Mouse (Mus musculus): ENCODE measurements at regions not wholly inside any gene's neighbourhood (a gene's known extent, or its start where the extent isn't known, plus 50 kb on each side); places are given as distances from the start of the nearest gene placed in this dataset.

DNA sequence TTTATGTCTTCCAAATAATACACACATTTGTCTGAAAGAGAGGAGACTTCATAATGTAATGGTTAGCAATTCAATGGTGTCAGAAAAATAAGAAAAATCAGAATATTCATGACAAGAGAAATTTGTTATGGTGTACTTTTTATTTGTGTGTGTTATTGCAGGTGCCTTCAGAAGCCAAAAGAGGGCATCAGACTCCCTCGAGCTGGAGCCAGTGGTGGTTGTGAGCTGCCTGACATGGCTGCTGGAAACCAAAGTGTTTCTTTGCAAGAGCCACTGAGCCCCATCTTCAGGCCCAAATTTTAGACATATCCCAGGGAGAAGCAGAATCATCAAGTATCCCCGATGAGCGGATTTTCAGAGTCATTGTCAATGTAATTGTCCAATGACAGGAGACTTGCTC, 81.9 kb downstream of the Tm2d3 start:
- DNase-seq (ENCODE audit: low spot score): no peak

DNA sequence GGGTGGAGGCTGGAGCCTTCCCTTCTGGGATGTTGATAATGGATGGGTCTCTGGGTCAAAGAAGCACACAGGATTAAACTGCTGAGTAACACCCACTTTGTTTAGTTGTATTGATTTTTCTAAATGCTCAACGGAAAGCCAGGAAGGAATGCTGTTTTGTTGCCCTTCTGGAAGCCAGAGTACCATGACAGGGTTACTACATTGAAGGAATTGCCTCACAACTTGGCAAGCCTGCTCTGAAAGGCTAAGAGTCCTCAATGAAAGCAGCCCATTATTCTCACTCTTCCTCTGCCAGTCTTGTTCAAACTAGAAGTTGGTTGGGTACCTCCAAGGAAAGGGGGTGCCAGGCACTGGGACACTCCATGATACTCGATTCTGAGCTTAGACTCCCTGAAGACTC, 83.0 kb downstream of the Tm2d3 start:
- no peak for DNase-seq (ENCODE audit: low spot score)

DNA sequence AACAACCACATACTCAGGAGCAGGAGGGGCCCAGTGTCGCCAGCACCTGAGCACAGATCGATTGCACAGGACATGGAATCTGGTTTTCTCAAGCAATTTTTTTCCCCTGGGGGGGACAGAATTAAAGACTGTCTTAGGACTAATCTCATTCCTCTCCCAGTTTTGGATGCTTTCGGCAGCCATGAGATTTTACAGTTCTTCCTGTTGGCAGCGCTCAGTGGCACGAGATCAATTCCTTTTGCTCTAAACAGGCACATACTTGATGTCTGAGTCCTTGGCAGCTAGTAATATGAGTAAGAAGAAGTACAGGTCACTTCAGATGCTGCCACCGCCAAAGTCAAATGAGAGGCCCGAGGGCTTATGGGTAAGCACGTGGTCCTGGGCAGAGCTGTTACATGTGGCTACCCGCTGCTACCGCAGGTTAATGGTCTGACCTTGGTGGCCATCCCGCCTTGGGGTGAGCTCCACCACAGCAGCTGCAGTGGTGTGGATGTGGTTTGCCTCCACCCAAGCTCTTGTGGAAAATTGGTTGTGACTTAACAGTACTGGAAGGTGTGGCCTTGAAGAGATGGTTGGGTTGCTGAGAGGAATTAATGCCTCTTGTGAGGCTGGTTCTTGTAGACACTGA, 83.5 kb downstream of the Tm2d3 start:
- no peak for DNase-seq (ENCODE audit: low spot score)

DNA sequence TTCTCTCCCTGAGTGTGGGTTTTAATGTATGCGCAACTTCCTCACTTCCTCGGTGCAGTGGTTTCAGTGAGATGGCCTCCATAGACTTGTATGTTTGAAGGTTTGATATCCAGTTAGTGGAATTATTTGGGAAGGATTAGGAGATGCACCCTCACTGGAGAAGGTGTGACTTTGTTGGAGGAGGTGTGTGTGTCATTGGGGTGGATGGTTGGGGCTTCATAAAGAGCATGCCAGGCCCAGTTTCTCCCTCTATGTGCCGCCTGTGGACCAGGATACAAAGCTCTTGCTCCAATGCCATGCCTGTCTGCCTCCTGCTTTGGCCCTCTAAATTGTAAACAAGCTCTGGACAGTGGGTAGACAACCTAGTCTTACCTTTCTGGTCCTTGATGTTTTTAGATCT, 84.0 kb downstream of the Tm2d3 start:
- DNase-seq (ENCODE audit: low spot score): no peak

DNA sequence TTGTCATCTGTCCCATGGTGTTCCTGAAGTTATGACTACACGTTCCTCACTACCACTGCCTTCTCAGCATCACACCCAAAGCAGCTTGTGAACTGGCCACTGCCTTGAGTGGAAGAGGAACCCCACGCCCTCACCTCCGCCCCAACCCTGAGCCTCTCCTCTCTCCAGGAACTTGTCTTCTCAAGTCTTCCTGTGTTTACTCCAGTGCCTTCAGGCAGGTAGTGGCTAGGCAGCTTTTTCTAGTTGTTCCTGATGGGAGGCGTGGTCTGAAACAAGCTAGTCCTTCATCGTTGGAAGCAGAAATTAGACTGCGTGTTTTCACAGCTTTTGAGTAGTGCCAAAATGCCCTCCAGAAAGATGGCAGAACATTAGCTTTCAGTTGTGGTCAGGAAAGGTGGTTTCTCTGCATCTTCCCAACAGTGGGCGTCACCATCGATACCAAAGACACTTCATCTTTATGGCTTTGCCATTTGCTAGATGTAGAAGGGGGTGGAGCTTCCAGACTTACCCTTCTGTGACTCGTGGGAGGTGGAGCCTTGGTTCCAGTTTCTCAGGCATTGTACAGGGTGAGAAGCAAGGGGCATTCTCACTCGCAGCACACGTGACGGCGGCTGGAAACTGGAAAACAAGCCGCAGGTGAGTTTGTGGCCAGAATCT, 81.7 kb upstream of the Pcsk6 start:
- no peak for DNase-seq (ENCODE audit: low spot score)

DNA sequence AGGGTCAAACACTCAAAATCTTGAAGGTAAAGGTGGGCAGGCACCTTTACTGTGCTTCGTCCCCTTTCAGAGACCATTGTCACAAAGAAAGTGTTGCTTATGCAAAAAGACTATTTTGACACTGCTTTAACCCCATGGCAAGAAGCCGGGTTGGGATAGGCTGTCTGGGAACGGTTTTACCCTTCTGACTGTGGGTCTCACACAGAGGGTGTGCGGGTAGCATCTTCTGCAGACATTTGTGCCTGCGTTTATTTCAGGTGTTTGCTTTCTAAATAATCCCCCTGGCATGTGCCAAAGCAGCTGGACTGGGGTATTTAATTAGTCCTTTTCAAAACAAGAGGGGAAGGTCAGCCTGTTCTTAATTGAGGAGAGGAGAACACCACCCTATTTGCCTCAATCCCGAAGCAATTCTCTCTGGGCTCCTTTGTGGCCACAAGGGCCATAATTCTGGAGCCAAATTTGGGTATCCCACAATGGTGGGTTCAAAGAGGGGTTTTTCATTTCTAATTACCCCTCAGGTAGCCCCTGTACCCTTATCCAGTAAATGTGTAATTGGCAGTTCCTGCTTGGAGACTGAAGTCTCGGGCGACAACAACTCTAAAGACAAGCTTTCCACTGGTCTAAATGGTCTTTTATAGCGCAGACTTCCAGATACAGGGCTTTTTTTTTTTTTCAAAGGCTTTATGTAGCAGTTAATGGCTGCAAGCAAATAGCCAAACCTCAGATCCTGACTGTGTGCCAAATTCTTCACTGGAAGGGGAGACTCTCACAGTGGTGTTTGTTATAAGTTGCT, 80.8 kb upstream of the Pcsk6 start:
- no peak for DNase-seq (ENCODE audit: low spot score)

DNA sequence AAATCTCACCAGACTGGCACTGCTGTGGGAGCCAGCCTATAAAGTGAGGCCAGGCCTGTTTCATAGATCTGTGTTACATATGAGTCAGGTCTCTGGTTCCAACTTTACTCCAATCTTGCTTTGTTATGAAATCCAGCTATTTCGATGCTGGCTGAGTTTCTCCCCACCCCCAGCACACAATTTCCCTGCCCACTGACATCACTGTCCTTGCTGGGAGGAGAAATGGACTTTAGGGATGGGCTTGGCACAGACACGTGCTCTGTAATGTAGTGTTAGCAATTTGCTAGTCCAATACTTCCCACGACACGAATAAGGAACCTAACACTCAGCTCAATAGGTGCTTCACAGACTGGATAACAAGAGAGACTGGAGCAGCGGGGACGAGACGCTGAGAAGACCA, 79.5 kb upstream of the Pcsk6 start:
- DNase-seq (ENCODE audit: low spot score): no peak

DNA sequence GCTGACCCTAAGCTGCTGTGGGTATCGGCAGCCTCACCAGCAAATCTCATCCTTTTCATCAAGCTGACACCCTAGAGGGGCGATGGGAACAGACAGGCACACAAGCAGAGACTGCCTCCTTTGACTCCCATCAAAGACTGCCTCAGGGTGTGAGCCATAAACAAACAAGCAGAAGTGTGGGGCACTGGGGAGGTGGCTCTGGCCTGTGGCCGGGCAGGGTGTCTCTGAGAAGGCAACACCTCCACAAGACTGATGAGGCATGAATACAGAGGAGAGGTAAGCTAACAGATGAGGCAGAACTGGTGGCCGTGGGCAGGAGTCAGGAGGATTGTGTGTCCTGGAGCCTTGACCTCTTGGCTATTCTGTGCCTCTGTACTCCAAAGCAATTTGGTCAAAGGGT, 77.8 kb upstream of the Pcsk6 start:
- no peak for DNase-seq (ENCODE audit: low spot score)

DNA sequence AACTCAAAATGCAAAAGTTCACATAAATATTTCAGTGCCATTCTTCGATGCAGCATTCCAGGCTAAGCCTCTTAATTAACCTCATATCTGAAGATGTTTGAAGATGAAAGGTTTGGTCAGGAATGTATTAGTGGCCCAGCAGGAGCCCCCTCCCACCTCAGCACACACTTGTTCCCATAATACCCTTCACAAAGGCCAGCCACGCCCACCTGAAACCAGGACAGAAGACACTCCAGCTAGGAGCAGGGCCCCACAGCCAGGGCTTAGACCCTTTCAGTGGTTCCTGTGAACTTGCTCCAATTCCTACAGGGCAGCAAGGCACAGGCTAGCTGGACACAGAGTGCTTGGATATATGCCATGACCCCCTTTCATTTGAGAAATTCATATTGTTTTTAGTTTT, 74.6 kb upstream of the Pcsk6 start:
- no peak for DNase-seq (ENCODE audit: low spot score)

DNA sequence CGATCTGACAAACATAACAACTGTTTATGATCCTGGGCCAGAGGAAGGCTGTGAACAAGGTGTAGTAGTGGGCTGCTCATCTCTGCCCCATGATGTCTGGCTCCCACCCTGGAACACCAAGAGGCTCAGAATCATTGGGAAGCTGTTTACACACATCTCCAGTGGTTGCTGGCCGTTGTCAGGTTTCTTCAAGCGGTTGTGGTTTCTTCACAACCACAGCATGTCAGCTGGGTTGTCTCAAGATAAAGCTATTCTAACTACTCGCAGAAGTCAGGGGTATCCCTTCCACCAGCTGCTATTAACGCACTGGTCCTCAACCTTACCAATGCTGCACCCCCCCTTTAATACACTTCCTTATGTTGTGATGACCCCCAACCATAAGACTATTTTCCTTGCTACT, 73.7 kb upstream of the Pcsk6 start:
- no peak for DNase-seq (ENCODE audit: low spot score)

DNA sequence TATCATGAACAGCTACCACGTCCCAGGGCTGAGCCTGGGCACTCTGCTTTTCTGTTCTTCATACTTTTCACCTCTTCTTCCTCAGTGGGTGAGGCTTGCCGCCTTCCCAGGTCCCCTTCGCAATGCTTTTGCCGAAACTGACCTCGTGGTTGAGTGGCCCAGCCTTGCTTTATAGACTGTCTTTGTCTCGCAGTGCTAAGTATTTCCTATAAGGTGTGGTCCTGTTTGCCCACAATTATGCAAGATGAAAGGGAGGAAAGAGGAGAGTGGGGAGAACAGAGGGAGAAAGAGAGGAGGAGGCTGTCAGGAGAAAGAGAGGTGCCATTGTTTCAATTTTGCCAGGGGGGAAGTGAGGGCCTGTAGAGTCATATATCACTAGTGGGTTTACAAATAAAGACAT, 71.3 kb upstream of the Pcsk6 start:
- no peak for DNase-seq (ENCODE audit: low spot score)

DNA sequence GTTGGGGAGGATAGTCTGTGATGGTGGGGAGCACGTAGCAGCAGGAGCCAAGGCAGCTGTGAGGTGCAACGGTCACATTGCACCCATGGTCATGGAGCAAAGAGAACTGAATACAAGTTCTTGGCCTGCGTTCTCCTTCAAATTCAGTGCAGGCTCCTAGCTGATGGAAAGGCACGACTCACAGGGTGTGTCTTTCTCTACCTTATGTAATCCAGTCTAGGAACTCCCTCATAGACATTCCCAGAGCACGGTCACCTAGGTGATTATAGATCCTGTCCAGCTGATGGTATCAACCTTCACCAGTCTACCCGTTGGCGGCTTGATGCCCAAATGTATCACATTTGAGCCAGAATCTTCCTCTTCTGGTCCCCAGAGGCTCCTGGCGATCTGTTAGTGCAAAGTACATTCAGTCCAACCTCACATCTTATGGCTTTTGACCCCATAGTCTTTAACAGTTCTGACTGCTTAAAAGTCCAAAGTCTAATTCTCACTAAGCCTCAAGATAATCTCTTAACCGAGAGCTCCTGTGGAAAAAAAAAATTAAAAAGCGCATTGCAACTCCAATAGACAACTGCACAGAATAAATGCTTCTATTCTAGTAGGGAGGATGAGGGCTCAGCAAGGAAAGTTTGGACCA, 69.2 kb upstream of the Pcsk6 start:
- peak; percentile 24 for DNase-seq (ENCODE audit: low spot score)

DNA sequence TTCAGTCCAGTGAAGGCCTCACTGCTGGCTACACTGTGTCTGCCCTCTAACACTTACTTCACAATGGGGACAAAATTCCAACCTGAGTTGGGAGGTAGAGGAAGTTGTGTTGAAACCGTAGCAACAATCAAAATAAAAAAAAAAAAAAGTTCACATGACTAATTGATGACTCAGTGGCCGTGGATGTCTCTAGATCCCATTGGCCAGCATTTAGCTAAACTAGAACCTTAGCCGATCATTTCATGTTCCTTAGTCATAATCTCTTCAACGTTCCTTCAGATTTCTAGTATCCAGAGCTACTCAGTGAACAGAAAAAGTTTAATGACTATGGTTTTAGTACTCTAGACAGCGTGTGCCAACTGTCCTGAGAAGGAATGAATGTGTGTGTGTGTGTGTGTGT, 59.2 kb upstream of the Pcsk6 start:
- DNase-seq (ENCODE audit: low spot score): no peak

DNA sequence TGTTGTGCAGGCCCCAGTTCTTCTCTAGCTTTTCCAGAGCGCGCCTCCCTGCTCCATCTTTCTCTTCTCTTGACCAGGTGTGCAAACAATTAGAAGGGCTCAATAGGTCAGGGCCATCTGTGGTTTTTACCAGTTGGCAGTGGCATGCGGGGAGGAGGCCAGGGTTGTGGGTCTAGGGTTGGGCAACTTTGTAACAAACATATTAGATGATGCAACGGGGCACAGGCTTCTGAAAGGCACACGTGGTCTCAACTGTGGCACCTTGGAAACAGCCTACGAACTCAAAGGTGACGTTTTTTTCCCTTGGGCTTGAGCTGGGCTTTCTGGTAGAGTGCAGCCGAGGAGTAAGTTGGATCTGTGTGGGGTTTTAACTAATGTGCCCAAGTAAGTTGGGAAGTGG, 58.7 kb upstream of the Pcsk6 start:
- no peak for DNase-seq (ENCODE audit: low spot score)

DNA sequence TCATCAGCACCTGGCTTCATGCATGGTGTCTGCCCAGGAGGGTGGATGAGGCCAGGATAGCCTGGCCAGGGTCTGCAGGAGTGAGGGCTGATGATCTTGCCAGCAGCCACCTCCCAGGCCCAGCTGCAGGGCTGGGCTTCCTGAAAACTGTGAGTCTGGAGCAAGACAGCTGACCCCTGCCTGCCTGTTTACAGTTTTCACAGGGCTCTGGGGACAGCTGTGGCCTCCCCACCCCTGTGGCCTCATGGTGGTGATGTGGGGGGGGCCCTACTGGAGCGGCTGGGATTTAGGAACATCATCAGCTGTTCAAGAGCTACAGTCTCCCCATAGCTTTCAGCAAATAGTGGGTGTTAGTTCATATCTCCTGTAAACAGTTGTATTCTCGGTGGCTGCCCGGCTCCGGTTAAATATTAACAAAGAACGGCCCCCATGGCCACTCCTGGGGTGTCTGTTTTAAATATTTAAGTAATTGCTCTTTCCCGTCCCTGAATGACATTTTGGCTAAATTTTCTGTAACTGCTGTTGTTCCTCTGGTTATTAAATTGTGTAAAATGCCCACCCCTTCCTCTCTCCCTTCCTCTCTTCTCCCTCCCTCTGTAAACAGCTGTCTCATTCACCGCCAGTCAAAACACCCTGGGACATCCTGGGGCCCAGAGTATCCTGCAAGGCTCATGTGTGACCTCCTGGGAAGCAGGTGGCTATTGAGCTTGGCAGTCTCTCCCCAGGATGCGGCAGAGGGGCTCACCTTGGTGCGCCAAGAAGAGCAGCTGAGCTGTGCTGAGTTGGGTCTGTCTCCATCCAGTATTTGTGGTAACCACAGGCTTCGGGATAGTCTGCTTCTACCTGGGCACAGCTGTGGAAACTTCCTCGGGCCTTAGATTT, 57.9 kb upstream of the Pcsk6 start:
- DNase-seq (ENCODE audit: low spot score): peak; percentile 47
